Mouse (Mus musculus): ENCODE data around the gene Bank1.

Bank1 gene

GRCm38 (mm10) chr3:136100973-136101500, 224.8 kb downstream of the Bank1 start:
- DNase-seq: no peak

GRCm38 (mm10) chr3:136100292-136100691, 225.6 kb downstream of the Bank1 start:
- DNase-seq: no peak

- DNase-seq: no peak
Observed at GRCm38 (mm10) chr3:136086948-136087660, 238.8 kb downstream of the Bank1 start.

- no peak for DNase-seq
Observed at GRCm38 (mm10) chr3:136086431-136086830, 239.4 kb downstream of the Bank1 start.

- DNase-seq: no peak
Observed at GRCm38 (mm10) chr3:136085077-136085476, 240.8 kb downstream of the Bank1 start.

- no peak for DNase-seq
Observed at GRCm38 (mm10) chr3:136084066-136084465, 241.8 kb downstream of the Bank1 start.

- no peak for DNase-seq
Observed at GRCm38 (mm10) chr3:136081264-136081663, 244.6 kb downstream of the Bank1 start.

GRCm38 (mm10) chr3:136078535-136078934, 247.3 kb downstream of the Bank1 start:
- DNase-seq: no peak

- no peak for DNase-seq
Observed at GRCm38 (mm10) chr3:136070394-136070793, 255.5 kb downstream of the Bank1 start.

GRCm38 (mm10) chr3:136061907-136062306, 264.0 kb downstream of the Bank1 start:
- no peak for DNase-seq

- no peak for DNase-seq
Observed at GRCm38 (mm10) chr3:136050635-136051034, 275.2 kb downstream of the Bank1 start.

GRCm38 (mm10) chr3:136050215-136050614, 275.7 kb downstream of the Bank1 start:
- DNase-seq: no peak

GRCm38 (mm10) chr3:136048026-136048425, 277.8 kb downstream of the Bank1 start:
- DNase-seq: no peak

GRCm38 (mm10) chr3:136045381-136045780, 280.5 kb downstream of the Bank1 start:
- DNase-seq: no peak

GRCm38 (mm10) chr3:136040041-136040440, 285.8 kb downstream of the Bank1 start:
- DNase-seq: no peak

- DNase-seq: no peak
Observed at GRCm38 (mm10) chr3:136039446-136039845, 286.4 kb downstream of the Bank1 start.

GRCm38 (mm10) chr3:136037254-136037653, 288.6 kb downstream of the Bank1 start:
- DNase-seq: no peak

GRCm38 (mm10) chr3:136035784-136036183, 290.1 kb downstream of the Bank1 start:
- DNase-seq: peak; percentile 16

GRCm38 (mm10) chr3:136024876-136025275, 301.0 kb downstream of the Bank1 start:
- DNase-seq: no peak

GRCm38 (mm10) chr3:136017517-136017916, 308.3 kb downstream of the Bank1 start:
- DNase-seq: no peak

GRCm38 (mm10) chr3:136010616-136011015, 315.2 kb downstream of the Bank1 start:
- no peak for DNase-seq

- peak; percentile 49 for DNase-seq
Observed at GRCm38 (mm10) chr3:136007846-136008245, 318.0 kb downstream of the Bank1 start.

- DNase-seq: no peak
Observed at GRCm38 (mm10) chr3:136007081-136007828, 318.6 kb downstream of the Bank1 start.
